Mouse (Mus musculus): ENCODE measurements around the gene Gm853.

DNA sequence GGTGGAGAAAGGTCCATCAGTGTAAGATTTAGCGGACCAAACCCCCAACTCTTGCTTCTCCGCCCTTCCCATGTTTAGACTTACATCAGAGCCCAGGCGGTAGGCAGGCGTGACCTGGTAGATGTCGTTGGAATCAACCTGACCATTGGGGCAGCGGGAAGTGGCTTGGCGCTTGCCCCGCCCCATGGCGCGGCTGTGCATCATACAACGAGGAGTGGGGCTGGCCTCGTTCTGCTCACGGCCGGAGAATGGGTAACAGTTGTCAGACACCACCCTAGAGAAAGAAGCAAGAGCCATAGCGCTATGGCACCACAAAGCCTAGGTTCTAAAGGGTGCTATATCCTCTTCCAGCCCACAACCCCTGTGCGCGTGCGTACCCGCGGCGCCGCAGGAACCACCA lies 54.9 kb downstream of the Gm853 start:
- TF ChIP-seq POLR2A (IDR thresholded peaks at IDR 0.05; ENCODE audit: extremely low read depth, insufficient read depth, low read length) (no peak), CTCF (IDR thresholded peaks at IDR 0.05; ENCODE audit: extremely low read depth, insufficient read depth, low read length) (no peak)
